Mouse (Mus musculus) liver, embryonic 11.5 days (tissue): ENCODE results near the gene Rere. TPM values are rescaled to one million over a fixed set of nuclear protein-coding genes. Genes with fewer than 3 reads are reported as not detected.

ENCODE experiments used
- ATAC-seq: fragments of 200-750 bp; cut with Nextera tagmentation; replicated peaks from 2 replicates; pipeline ENCODE4 v1.8.0; 2017; ENCODE audit warnings: moderate number of reproducible peaks, mild to moderate bottlenecking, moderate TSS enrichment, moderate library complexity; ENCODE audit not compliant: low FRiP score
- DNase-seq: peaks from one replicate; pipeline ENCODE4 v3.0.0-alpha.2; 2017; ENCODE audit warnings: low spot score
- H3K27ac ChIP-seq: fragments of 300-500 bp; sonication (generic); 2 replicates; pipeline ENCODE4 v1.5.1; 2014; ENCODE audit warnings: mild to moderate bottlenecking, low read depth, low read length, control low read depth
- H3K27me3 ChIP-seq: fragments of 300-500 bp; sonication (generic); replicated peaks from 2 replicates; pipeline ENCODE4 v1.6.1; 2014; ENCODE audit warnings: low read length, mixed read lengths; ENCODE audit not compliant: control insufficient read depth, insufficient read depth
- H3K36me3 ChIP-seq: fragments of 300-500 bp; sonication (generic); 2 replicates; pipeline ENCODE4 v1.6.1; 2014; ENCODE audit warnings: mild to moderate bottlenecking, low read length, moderate library complexity, mixed read lengths; ENCODE audit not compliant: control insufficient read depth, insufficient read depth
- H3K4me1 ChIP-seq: fragments of 300-500 bp; sonication (generic); replicated peaks from 2 replicates; pipeline ENCODE4 v1.6.1; 2014; ENCODE audit warnings: low read length, mixed read lengths; ENCODE audit not compliant: control insufficient read depth, insufficient read depth
- H3K4me2 ChIP-seq: fragments of 300-500 bp; sonication (generic); 2 replicates; pipeline ENCODE4 v1.6.1; 2014; ENCODE audit warnings: mild to moderate bottlenecking, control low read depth, moderate library complexity
- H3K4me3 ChIP-seq: fragments of 300-500 bp; sonication (generic); 2 replicates; pipeline ENCODE4 v1.5.1; 2014; ENCODE audit warnings: low read depth, low read length, control low read depth
- H3K9ac ChIP-seq: fragments of 300-500 bp; sonication (generic); 2 replicates; pipeline ENCODE4 v1.6.1; 2014; ENCODE audit warnings: low read depth, low read length, control low read depth
- H3K9me3 ChIP-seq: fragments of 300-500 bp; sonication (generic); 2 replicates; pipeline ENCODE4 v1.6.1; 2016; ENCODE audit warnings: low read length, inconsistent platforms, mixed read lengths; ENCODE audit not compliant: control insufficient read depth
- WGBS: fragments of 180-500 bp; shearing (Covaris S2); extraction: QIAGEN DNeasy Blood & Tissue Kit; methylation state at CpG from one replicate; pipeline ENCODE4 v1.1.7; 2014; 5-methylcytosine and 5-hydroxymethylcytosine counted together
- polyA plus RNA-seq: library from polyadenylated mRNA; unstranded; fragments of >200 nt; fragmentation: Nextera tagmentation; extraction: Ambion mirVana; gene quantifications from 2 replicates; pipeline ENCODE4 v1.2.1, GENCODE M21; 2014

The Rere gene
- polyA plus RNA-seq, 1 experiment from 2014 or later, result 23.3 TPM

DNA sequence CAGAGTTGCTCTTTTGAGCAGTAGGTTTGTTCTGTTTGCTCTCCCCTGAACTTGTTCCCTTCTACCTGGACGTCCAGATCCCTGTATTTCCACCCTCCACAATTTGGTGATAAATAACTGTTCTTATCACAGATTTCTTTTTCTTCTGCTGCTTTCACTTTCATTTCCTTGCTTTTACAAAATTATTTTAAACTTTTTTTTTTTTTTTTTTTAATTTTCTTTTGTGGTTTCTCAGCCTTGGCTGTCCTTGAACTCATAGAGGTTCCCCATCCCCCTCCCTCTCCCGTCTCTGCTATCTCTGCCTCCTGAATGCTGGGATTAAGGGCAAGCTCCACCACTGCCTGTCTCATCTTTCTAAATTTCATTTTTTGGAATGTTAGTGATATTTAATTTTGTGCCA is 234.8 kb downstream of the Rere start:
- Histone ChIP-seq H3K27ac (no peak overlapping the region; the same call in 1 of the 2 replicates), H3K4me1 (peaks cover 33% of the 10 kb centered on the region), H3K9me3 (no peaks in the 10 kb centered on the region), H3K27me3 (no peaks in the 10 kb centered on the region), H3K4me2 (no peak overlapping the region), H3K4me3 (no peak overlapping the region), H3K9ac (no peak overlapping the region), H3K36me3 (peaks cover 8% of the 10 kb centered on the region)
- ATAC-seq (no peak), DNase-seq (no peak)
- 35% methylated on average over 2 of the region's 2 CpGs for WGBS

DNA sequence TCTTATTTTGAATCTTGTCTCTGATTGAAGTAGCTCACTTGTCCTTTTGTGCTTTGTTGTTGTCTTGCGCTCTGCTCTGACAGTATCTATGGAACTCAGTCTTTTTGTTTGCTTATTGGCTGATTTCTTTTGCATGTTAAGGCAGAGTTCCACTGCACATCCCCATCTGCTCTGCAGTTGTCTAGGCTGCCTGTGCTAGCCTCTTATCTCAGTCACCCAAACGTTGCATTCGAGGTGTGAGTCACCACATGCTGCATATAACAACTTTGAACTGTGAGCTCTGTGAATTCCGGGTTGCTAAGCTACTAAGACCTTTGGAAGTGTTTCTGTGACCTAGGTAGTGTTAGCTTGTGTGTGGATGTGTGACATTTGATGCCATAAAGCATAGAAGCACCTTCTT is 235.9 kb downstream of the Rere start:
- H3K27me3 ChIP-seq, result no peaks in the 10 kb centered on the region
- H3K9me3 ChIP-seq, result no peaks in the 10 kb centered on the region
- ATAC-seq, result peak; percentile 94
- peaks cover 3% of the 10 kb centered on the region; the same call in 1 of the 2 replicates for H3K36me3 ChIP-seq
- peak overlapping the region; percentile 84 for H3K27ac ChIP-seq
- H3K9ac ChIP-seq, result peak overlapping the region; percentile 28; the same call in 1 of the 2 replicates
- H3K4me3 ChIP-seq, result no peak overlapping the region
- DNase-seq, result peak; percentile 51
- H3K4me2 ChIP-seq, result peak overlapping the region; percentile 44
- 14% methylated on average over 4 of the region's 4 CpGs for WGBS
- H3K4me1 ChIP-seq, result peaks cover 36% of the 10 kb centered on the region

DNA sequence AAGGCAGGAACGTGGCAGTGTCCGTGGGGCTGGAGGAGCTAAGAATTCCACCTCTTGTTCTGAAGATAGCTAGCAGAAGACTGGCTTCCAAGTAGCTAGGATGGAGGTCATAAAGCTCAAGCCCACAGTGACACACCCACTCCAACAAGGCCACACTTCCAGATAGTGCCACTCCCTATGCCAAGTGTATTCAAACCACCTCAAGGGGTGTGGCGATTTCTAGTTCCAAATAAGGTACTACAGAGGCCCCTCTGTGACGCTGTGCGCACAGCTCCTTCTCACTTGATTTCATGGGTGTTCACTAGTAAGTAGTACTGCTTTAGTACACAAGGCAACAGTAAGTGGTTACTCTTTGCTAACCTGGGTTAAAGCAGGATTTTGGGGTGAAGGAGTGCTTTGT is 237.4 kb downstream of the Rere start:
- H3K9me3 ChIP-seq, result no peaks in the 10 kb centered on the region
- no peak for DNase-seq
- H3K4me2 ChIP-seq, result peak overlapping the region; percentile 55
- H3K4me1 ChIP-seq, result peaks cover 49% of the 10 kb centered on the region
- ATAC-seq, result peak; percentile 91
- peak overlapping the region; percentile 84 for H3K27ac ChIP-seq
- H3K9ac ChIP-seq, result no peak overlapping the region
- H3K4me3 ChIP-seq, result no peak overlapping the region
- no peaks in the 10 kb centered on the region for H3K27me3 ChIP-seq
- 67% methylated on average over 5 of the region's 5 CpGs for WGBS
- H3K36me3 ChIP-seq, result peaks cover 3% of the 10 kb centered on the region; the same call in 1 of the 2 replicates

DNA sequence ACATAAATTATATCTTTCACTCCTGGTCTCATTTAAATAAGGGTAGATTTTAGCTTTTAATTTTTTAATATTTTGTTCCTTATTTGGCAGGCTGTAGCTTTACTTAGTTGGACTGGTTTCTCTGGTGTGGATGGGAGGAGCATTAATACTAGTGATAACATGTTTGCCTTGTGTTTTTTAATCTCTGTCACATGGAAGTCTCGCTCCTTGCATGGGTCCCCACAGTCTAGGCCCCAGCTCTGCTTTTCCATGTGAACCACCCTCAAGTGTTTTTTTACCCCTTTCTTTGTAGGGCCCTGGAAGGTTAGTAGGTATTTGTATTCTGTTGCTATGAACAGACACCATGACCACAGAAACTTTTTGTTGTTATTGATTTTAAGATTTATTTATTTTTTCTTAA is 238.6 kb downstream of the Rere start:
- 47% methylated on average over 1 of the region's 1 CpGs for WGBS
- no peak for DNase-seq
- no peaks in the 10 kb centered on the region for H3K9me3 ChIP-seq
- H3K36me3 ChIP-seq, result peaks cover 6% of the 10 kb centered on the region; the same call in 1 of the 2 replicates
- H3K4me1 ChIP-seq, result peaks cover 55% of the 10 kb centered on the region
- no peak overlapping the region for H3K9ac ChIP-seq
- no peak overlapping the region; the same call in 1 of the 2 replicates for H3K27ac ChIP-seq
- H3K4me3 ChIP-seq, result no peak overlapping the region
- H3K4me2 ChIP-seq, result no peak overlapping the region
- no peak for ATAC-seq
- no peaks in the 10 kb centered on the region for H3K27me3 ChIP-seq

DNA sequence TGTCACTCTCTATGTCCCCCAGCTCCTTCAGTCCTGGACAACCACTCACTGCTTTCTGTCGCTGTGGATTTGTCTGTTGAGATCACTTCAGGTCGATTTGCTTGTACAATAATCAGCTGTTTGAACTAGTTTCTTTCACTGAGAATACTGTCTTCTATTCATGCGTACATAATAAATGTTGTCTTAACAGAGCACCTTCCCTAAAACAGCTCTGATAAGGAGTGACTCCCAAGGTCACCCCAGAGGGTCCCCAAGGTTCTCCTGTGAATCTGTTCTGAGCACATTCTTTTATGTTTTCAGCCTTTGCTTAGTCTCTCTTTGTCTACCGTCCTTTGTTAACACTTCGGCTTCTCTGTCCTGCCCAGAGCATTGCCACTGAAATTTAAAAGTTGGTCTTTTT is 241.0 kb downstream of the Rere start:
- no peak overlapping the region for H3K4me3 ChIP-seq
- peaks cover 45% of the 10 kb centered on the region for H3K4me1 ChIP-seq
- ATAC-seq (no peak), DNase-seq (no peak)
- no peaks in the 10 kb centered on the region for H3K9me3 ChIP-seq
- no peak overlapping the region for H3K9ac ChIP-seq
- WGBS, result 78% methylated on average over 5 of the region's 5 CpGs
- H3K27ac ChIP-seq, result peak overlapping the region; percentile 84
- H3K4me2 ChIP-seq, result no peak overlapping the region
- H3K36me3 ChIP-seq, result peaks cover 6% of the 10 kb centered on the region; the same call in 1 of the 2 replicates
- H3K27me3 ChIP-seq, result no peaks in the 10 kb centered on the region

DNA sequence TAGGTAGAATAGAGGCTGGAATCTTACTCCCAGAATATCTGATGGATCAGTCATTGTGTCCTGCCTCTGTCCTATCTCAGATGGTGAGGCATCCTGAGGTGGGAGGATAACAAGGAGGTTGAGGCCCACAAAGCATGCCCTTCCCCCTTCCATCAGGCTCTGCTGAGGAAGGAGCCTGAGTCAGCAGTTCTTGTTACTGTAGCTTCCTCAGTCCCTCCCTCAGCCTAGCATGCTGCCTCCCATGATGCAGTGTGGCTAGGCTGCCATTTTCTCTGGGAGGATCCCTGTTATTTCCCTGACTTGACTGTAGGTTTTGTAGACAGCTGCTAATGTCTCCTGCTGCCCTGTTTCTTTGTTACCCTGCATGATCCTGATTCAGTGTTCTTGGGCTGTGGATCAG is 241.9 kb downstream of the Rere start:
- 0 out of 2 replicates have a peak overlapping the region, but pooled peaks have one; percentile 3 for H3K9ac ChIP-seq
- H3K4me2 ChIP-seq, result no peak overlapping the region
- H3K27ac ChIP-seq, result peak overlapping the region; percentile 84
- H3K36me3 ChIP-seq, result peaks cover 6% of the 10 kb centered on the region; the same call in 1 of the 2 replicates
- no peaks in the 10 kb centered on the region for H3K27me3 ChIP-seq
- no peak overlapping the region for H3K4me3 ChIP-seq
- DNase-seq, result no peak
- H3K4me1 ChIP-seq, result peaks cover 36% of the 10 kb centered on the region
- peak; percentile 84 for ATAC-seq
- no peaks in the 10 kb centered on the region for H3K9me3 ChIP-seq

DNA sequence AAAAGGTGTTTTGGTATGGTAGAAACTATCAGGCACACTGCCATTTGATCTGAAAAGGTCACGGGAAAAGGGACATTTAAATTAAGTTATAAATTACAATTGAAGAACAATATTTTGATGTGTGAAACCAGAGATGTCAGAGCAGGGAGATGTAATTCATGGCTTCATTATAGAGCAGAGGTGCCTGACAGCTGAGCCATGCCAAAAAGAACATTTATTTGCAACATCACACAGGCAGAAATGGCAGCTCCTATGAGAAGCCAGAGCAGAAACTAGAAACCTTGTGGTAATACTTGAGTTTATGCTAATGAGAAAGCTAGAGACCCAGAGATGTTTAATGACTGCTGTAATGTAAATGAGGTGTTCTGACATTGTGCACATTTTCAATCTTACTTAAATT is 244.8 kb downstream of the Rere start:
- Histone ChIP-seq H3K9ac (no peak overlapping the region), H3K27ac (no peak overlapping the region), H3K4me3 (no peak overlapping the region), H3K4me1 (peaks cover 22% of the 10 kb centered on the region), H3K9me3 (no peaks in the 10 kb centered on the region), H3K36me3 (peaks cover 5% of the 10 kb centered on the region; the same call in 1 of the 2 replicates), H3K4me2 (no peak overlapping the region), H3K27me3 (no peaks in the 10 kb centered on the region)
- no peak for DNase-seq
- 93% methylated on average over 1 of the region's 1 CpGs for WGBS
- no peak for ATAC-seq

DNA sequence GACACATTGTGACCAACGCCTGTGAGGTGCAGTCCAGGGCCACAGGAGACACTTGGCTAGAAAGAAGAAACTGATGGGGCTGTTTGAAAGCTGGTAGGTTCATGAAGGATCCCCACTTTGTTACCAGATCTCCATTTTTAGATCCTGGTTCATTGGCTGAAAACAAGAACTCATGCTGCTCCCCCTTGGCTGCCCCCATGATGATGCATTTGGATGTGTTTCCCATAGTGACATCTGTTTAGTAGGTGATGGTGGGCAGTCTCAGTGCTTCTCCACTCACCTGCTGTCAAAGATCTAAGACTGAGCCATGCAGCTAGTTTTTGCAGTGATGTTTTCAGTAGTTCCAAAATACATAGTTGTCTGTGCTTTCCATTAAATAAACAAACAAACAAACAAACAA is 247.0 kb downstream of the Rere start:
- H3K4me1 ChIP-seq, result peaks cover 9% of the 10 kb centered on the region
- no peaks in the 10 kb centered on the region for H3K27me3 ChIP-seq
- H3K27ac ChIP-seq, result no peak overlapping the region
- H3K9ac ChIP-seq, result no peak overlapping the region
- no peak overlapping the region for H3K4me3 ChIP-seq
- no peak for ATAC-seq
- 95% methylated on average over 1 of the region's 1 CpGs for WGBS
- H3K36me3 ChIP-seq, result peaks cover 5% of the 10 kb centered on the region; the same call in 1 of the 2 replicates
- H3K4me2 ChIP-seq, result no peak overlapping the region
- DNase-seq, result no peak
- H3K9me3 ChIP-seq, result no peaks in the 10 kb centered on the region

DNA sequence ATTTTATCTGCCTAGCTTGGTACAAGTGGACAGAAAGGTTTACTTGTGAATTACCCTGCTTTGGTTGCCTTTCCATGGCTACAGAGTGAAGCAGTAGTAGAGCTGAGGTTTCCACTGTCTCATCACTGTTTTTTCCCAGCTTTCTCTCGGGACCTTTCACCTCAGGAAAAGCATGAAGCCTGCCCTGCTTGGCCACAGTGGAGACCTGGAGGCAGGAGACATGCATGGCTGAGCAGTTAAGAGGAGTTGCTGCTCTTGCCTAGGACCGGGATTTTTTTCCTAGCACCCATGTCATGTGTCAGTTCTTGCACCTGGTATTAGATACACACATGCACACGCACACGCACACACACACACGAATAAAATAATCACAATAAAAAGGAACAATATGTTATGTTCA is 247.4 kb downstream of the Rere start:
- Histone ChIP-seq H3K27me3 (no peaks in the 10 kb centered on the region), H3K36me3 (peaks cover 4% of the 10 kb centered on the region; the same call in 1 of the 2 replicates), H3K9ac (no peak overlapping the region), H3K9me3 (no peaks in the 10 kb centered on the region), H3K4me3 (no peak overlapping the region), H3K4me2 (no peak overlapping the region), H3K27ac (no peak overlapping the region), H3K4me1 (peaks cover 5% of the 10 kb centered on the region)
- 92% methylated on average over 5 of the region's 5 CpGs for WGBS
- DNase-seq (no peak), ATAC-seq (no peak)
